Mouse (Mus musculus): ENCODE data around the gene Camk1g.

- no peak for TF ChIP-seq TAL1 (IDR thresholded peaks at IDR 0.05; ENCODE audit: low read length)
- TF ChIP-seq GATA1 (IDR thresholded peaks at IDR 0.05; ENCODE audit: low read length) = no peak
Observed at GRCm38 (mm10) chr1:193298141-193298765, 71.8 kb downstream of the Camk1g start.

All from erythroblast, embryonic 14.5 days (primary cell).